Mouse (Mus musculus): Measurements from ENCODE around the gene Tmem140.

DNA sequence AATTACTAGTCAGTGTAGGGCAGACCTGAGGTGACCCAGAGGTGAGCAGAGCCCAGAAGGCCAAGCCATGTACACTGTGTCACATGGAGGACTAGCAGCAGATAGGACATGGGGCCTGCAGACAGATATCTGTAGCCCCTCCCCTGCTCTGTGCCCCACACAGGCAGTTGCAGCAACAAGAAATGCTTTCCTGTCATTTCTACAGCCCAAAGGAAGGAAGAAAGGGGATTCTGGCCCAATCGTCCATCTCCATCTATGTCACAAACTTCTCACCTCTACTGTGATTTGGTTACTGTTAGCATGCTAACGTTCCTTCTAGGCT is 13.8 kb downstream of the Tmem140 start:
- TF ChIP-seq POLR2A (IDR thresholded peaks at IDR 0.05; ENCODE audit: low read depth, low read length) (no peak), CTCF (IDR thresholded peaks at IDR 0.05; ENCODE audit: extremely low read depth, insufficient read depth, insufficient read length, insufficient replicate concordance) (no peak)

Measured in spleen, adult 2 months (tissue).